Mouse (Mus musculus) thymus, adult 2 months (tissue): ENCODE measurements around the gene Rnpepl1. TPM values are rescaled to one million over a fixed set of nuclear protein-coding genes. Genes with fewer than 3 reads are reported as not detected.

ENCODE experiments used
- DNase-seq: peaks from one replicate; pipeline ENCODE4 v3.0.0; 2021
- H3K27ac ChIP-seq: fragments of 200-500 bp; 2 replicates; pipeline ENCODE4 v1.5.1; 2012; ENCODE audit warnings: low read length, control low read depth; ENCODE audit not compliant: control insufficient read depth, insufficient read depth
- H3K27me3 ChIP-seq: fragments of 200-500 bp; 2 replicates; pipeline ENCODE4 v1.6.1; 2012; ENCODE audit warnings: mild to moderate bottlenecking, low read length, moderate library complexity, mixed read lengths; ENCODE audit not compliant: control insufficient read depth, insufficient read depth
- H3K36me3 ChIP-seq: fragments of 200-500 bp; 2 replicates; pipeline ENCODE4 v1.6.1; 2012; ENCODE audit warnings: mild to moderate bottlenecking, low read length, moderate library complexity; ENCODE audit not compliant: control insufficient read depth, insufficient read depth
- H3K4me1 ChIP-seq: fragments of 200-500 bp; replicated peaks from 2 replicates; pipeline ENCODE4 v1.6.1; 2012; ENCODE audit warnings: low read length; ENCODE audit not compliant: control insufficient read depth, insufficient read depth
- H3K4me3 ChIP-seq: fragments of 200-500 bp; 2 replicates; pipeline ENCODE4 v1.5.1; 2012; ENCODE audit warnings: mild to moderate bottlenecking, low read length, control low read depth, moderate library complexity; ENCODE audit not compliant: control insufficient read depth, insufficient read depth
- CTCF ChIP-seq: fragments of 200-500 bp; IDR thresholded peaks from 2 replicates; pipeline ENCODE4 v1.5.1; 2012; ENCODE audit warnings: mild to moderate bottlenecking, control low read depth, low read length, moderate library complexity, borderline replicate concordance; ENCODE audit not compliant: control insufficient read depth, poor library complexity, insufficient read depth; ENCODE audit errors: extremely low read depth
- POLR2A ChIP-seq: fragments of 200-500 bp; IDR thresholded peaks from 2 replicates; pipeline ENCODE4 v1.6.1; 2012; ENCODE audit warnings: mild to moderate bottlenecking, low read length, control low read depth, moderate library complexity; ENCODE audit not compliant: control insufficient read depth, poor library complexity, insufficient read depth; ENCODE audit errors: extremely low read depth
- WGBS: fragments of 180-500 bp; shearing (Covaris S2); methylation state at CpG from one replicate; pipeline ENCODE4 v1.1.7; 2018; 5-methylcytosine and 5-hydroxymethylcytosine counted together
- polyA plus RNA-seq: library from polyadenylated mRNA; depleted of rRNA; stranded (reverse); fragments of >200 nt; gene quantifications from 2 replicates; pipeline ENCODE4 v1.2.3, GENCODE M21; 2012

Gene Rnpepl1
- polyA plus RNA-seq, 1 experiment = 440 TPM

DNA sequence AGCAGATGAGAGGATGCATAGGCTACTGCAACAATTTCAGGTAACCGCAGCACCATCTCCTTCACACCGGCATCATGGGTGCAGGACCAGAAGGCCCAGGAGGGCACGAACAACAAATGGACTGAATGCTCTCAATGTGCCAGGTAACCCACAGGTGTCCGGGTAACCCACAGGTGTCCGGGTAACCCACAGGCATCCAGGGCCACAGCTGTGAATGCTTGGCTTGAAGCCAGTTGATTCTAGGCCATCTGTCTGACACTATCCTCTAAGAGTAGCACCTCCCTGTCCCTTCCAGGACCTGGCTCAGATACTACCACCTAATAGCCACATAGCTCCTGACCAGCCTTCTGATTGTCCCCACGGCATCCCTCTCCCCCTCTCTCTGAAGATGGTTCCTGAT is 28.6 kb upstream of the Rnpepl1 start:
- TF ChIP-seq POLR2A (no peak), CTCF (no peak)
- WGBS = 76% methylated on average over 6 of the region's 6 CpGs
- Histone ChIP-seq H3K27me3 (no peaks in the 10 kb centered on the region), H3K4me1 (no peaks in the 10 kb centered on the region), H3K4me3 (no peak overlapping the region), H3K27ac (no peak overlapping the region), H3K36me3 (no peaks in the 10 kb centered on the region)
- no peak for DNase-seq

DNA sequence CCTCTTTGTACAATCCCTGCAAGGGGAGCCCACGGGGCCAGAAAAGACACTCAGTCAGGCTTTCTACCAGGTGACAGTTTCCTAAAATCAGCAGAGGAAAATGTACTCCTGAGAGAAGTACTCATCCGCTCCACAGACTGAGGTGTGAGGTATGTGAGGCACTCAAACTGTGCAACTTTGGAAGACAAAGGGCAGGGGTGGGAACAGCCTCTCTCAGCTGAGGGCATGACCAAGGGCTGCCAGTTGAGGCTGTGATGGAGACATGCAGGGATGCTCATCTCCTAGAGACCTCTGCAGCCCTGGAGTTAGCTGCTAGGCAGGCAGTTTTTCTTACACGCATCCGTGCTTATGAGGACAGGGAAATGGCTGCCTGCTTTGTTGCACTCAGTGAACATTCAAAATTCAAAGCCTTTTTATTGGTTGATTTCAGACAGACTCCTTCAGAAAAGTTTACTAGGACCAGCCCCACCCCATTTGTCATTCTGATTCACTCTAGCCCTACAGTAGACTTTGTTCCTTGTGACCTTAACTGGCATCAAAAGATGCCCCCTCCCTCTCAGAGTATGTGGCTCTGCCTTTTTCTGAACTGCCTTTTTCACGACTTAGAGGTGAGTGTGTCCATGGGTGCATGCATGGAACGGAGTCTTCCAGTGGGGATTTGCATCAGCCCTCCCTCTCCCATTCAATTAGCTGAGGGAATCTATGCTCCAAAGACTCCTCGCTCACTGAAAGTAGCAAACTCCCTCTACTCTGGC is 21.5 kb upstream of the Rnpepl1 start:
- no peak for TF ChIP-seq POLR2A
- TF ChIP-seq CTCF = no peak
- Histone ChIP-seq H3K27ac (no peak overlapping the region), H3K36me3 (no peaks in the 10 kb centered on the region), H3K4me1 (no peaks in the 10 kb centered on the region), H3K4me3 (no peak overlapping the region), H3K27me3 (no peaks in the 10 kb centered on the region)
- DNase-seq = no peak
- WGBS = 85% methylated on average over 7 of the region's 7 CpGs

DNA sequence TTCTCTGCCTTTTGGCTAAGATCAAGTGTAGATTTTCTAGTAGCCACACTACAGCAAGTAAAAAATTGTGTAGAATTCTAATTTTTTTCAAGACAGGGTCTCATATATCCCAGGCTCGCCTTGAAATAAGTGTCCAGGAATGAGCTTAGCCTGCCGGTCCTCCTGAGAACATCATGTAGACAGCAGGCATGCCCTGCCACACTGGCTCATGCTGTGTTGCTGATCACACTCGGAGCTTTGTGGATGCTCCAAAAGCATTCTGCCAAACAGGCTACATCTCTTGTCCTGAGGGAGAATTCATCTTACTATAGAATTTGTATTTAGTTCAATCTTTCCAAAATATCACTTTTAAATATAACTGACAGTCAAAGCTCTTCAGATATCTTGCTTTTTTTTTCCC is 17.8 kb upstream of the Rnpepl1 start:
- DNase-seq = no peak
- no peaks in the 10 kb centered on the region for H3K4me1 ChIP-seq
- H3K36me3 ChIP-seq = no peaks in the 10 kb centered on the region
- H3K27ac ChIP-seq = no peak overlapping the region
- no peak overlapping the region for H3K4me3 ChIP-seq
- TF ChIP-seq CTCF = no peak
- no peak for TF ChIP-seq POLR2A
- 76% methylated on average over 3 of the region's 3 CpGs for WGBS
- no peaks in the 10 kb centered on the region for H3K27me3 ChIP-seq

DNA sequence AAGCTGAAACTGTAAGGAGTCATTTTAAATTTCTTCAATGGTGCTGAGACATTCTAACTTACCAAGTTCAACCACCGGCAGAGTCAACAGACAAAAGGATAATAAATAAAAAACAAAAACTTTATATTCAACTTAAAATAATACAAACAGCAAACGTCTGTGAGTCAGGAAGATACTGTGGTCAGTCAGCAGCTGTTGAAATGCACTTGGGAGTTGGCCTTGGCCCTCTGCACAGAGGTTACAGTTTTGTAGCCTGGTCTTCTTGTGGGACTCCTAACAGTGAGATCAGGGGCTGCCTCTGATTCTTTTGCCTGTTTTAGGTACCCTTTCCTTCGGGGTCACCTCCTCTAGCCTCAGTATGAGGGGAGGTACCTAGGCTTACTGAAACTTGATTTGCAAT is 16.7 kb upstream of the Rnpepl1 start:
- no peak for TF ChIP-seq CTCF
- TF ChIP-seq POLR2A = no peak
- WGBS = 68% methylated on average over 3 of the region's 3 CpGs
- Histone ChIP-seq H3K4me3 (no peak overlapping the region), H3K27me3 (no peaks in the 10 kb centered on the region), H3K36me3 (no peaks in the 10 kb centered on the region), H3K4me1 (no peaks in the 10 kb centered on the region), H3K27ac (no peak overlapping the region)
- DNase-seq = no peak

DNA sequence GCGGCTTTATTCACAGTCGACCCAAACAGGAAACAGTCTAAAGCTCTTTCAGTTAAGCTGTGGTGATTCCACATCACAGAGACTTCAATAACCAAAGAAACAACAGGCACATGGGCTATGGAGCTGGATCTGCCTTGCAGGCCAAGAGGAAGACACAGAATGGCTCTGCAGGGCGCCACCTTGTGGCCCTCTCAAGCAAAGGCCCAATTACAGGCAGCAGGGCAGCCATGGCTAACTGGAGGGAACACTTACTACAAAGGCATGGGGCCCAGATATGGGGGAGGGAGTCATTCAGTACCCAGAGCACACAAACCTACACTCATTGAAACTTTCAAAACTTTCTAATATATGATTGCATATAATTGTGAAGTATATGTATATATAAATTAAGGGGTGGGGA is 15.5 kb upstream of the Rnpepl1 start:
- TF ChIP-seq CTCF (peak; percentile 92), POLR2A (no peak)
- no peaks in the 10 kb centered on the region for H3K27me3 ChIP-seq
- no peak overlapping the region for H3K27ac ChIP-seq
- H3K36me3 ChIP-seq = no peaks in the 10 kb centered on the region
- H3K4me3 ChIP-seq = no peak overlapping the region
- peaks cover 7% of the 10 kb centered on the region for H3K4me1 ChIP-seq
- DNase-seq = peak; percentile 73
- WGBS = 16% methylated on average over 3 of the region's 3 CpGs

DNA sequence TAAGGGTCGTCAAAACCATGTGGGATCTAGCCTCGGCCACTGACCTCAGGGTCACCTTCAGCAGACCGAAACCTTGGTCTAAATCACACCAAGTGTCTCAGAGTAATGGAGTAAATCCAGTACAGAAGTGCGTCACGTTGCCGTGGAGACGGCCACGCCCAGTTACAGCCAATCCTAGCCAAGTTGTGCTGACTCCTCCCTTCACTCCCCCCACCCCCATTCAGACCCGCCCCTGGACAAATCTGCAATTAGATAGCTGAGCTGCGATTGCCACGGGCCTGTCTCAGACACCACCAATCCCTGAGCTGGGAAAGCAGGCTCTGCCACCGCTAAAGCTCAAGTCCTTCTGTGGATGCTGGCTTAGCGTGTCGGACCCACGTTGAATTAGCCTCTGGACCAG is 7.8 kb upstream of the Rnpepl1 start, which contains the start of gene Ankmy1:
Gene Ankmy1 (minus strand): TSS at position 121 of the 400 bp plus-strand sequence.
- Histone ChIP-seq H3K27me3 (no peaks in the 10 kb centered on the region), H3K27ac (no peak within 1 kb of the TSS), H3K4me3 (no peak within 1 kb of the TSS), H3K4me1 (peaks cover 20% of the 10 kb centered on the region), H3K36me3 (no peaks in the 10 kb centered on the region)
- DNase-seq = no peak
- WGBS = 23% methylated on average over 15 of the region's 15 CpGs
- TF ChIP-seq POLR2A (no peak), CTCF (no peak)
